Mouse (Mus musculus) brain, embryonic 18.5 days (tissue): ENCODE measurements around the gene Nup107.
"Not testable (repeated sequence)": the region's sequence is repeated elsewhere in the genome, so short reads cannot be mapped to it uniquely, and the experiment has no call there.

ENCODE experiments used
- DNase-seq: peaks from one replicate; pipeline ENCODE4 v3.0.0-alpha.2; 2012; ENCODE audit warnings: low read depth, low spot score

The Nup107 gene

GRCm38 (mm10) chr10:117738140-117738921 lies 54.2 kb downstream of the Nup107 start:
- no peak for DNase-seq

- not testable (repeated sequence) for DNase-seq
Observed at GRCm38 (mm10) chr10:117737498-117737897, 55.0 kb downstream of the Nup107 start.

- DNase-seq = no peak
Observed at GRCm38 (mm10) chr10:117737075-117737474, 55.4 kb downstream of the Nup107 start.

- DNase-seq = no peak
Observed at GRCm38 (mm10) chr10:117736573-117736972, 55.9 kb downstream of the Nup107 start.

- not testable (repeated sequence) for DNase-seq
Observed at GRCm38 (mm10) chr10:117735396-117735795, 57.1 kb downstream of the Nup107 start.

- not testable (repeated sequence) for DNase-seq
Observed at GRCm38 (mm10) chr10:117734104-117734852, 58.2 kb downstream of the Nup107 start.

GRCm38 (mm10) chr10:117733626-117734025 lies 58.9 kb downstream of the Nup107 start:
- DNase-seq = not testable (repeated sequence)

GRCm38 (mm10) chr10:117732962-117733592 lies 59.4 kb downstream of the Nup107 start:
- DNase-seq = no peak

GRCm38 (mm10) chr10:117732184-117732583 lies 60.3 kb downstream of the Nup107 start:
- DNase-seq = no peak

- no peak for DNase-seq
Observed at GRCm38 (mm10) chr10:117731244-117732101, 61.0 kb downstream of the Nup107 start.

- no peak for DNase-seq
Observed at GRCm38 (mm10) chr10:117730637-117731203, 61.8 kb downstream of the Nup107 start.

- no peak for DNase-seq
Observed at GRCm38 (mm10) chr10:117730140-117730539, 62.4 kb downstream of the Nup107 start.

- no peak for DNase-seq
Observed at GRCm38 (mm10) chr10:117729139-117729814, 63.2 kb downstream of the Nup107 start.

GRCm38 (mm10) chr10:117728574-117728973 lies 63.9 kb downstream of the Nup107 start:
- DNase-seq = no peak

- DNase-seq = no peak
Observed at GRCm38 (mm10) chr10:117727518-117728110, 64.9 kb downstream of the Nup107 start.

- DNase-seq = no peak
Observed at GRCm38 (mm10) chr10:117726888-117727385, 65.6 kb downstream of the Nup107 start.

GRCm38 (mm10) chr10:117726350-117726749 lies 66.2 kb downstream of the Nup107 start:
- no peak for DNase-seq

- no peak for DNase-seq
Observed at GRCm38 (mm10) chr10:117725671-117726070, 66.8 kb downstream of the Nup107 start.

- DNase-seq = no peak
Observed at GRCm38 (mm10) chr10:117724804-117725361, 67.6 kb downstream of the Nup107 start.
